Mouse (Mus musculus): Measurements from ENCODE around the gene Ankrd33b. TPM values are rescaled to one million over a fixed set of nuclear protein-coding genes. Genes with fewer than 3 reads are reported as not detected.
A peak's percentile ranks its signal among the peaks of the same experiment; 100 is the strongest.

Gene Ankrd33b
- total RNA-seq, 2 experiments from 2014 or later, result 1.6 TPM; not detected in 1

- peak; percentile 77 for ATAC-seq (replicated peaks; ENCODE audit: low FRiP score, low TSS enrichment, poor library complexity, severe bottlenecking)
Observed at GRCm38 (mm10) chr15:31280683-31281082, 86.8 kb downstream of the Ankrd33b start.

- no peak for ATAC-seq (replicated peaks; ENCODE audit: low FRiP score, low TSS enrichment, poor library complexity, severe bottlenecking)
Observed at GRCm38 (mm10) chr15:31280059-31280458, 87.5 kb downstream of the Ankrd33b start.

- no peak for ATAC-seq (replicated peaks; ENCODE audit: low FRiP score, low TSS enrichment, poor library complexity, severe bottlenecking)
Observed at GRCm38 (mm10) chr15:31279577-31280004, 87.9 kb downstream of the Ankrd33b start.

- ATAC-seq (replicated peaks; ENCODE audit: low FRiP score, low TSS enrichment, poor library complexity, severe bottlenecking), result no peak
Observed at GRCm38 (mm10) chr15:31279120-31279519, 88.4 kb downstream of the Ankrd33b start.

- ATAC-seq (replicated peaks; ENCODE audit: low FRiP score, low TSS enrichment, poor library complexity, severe bottlenecking), result no peak
Observed at GRCm38 (mm10) chr15:31278090-31278489, 89.4 kb downstream of the Ankrd33b start.

GRCm38 (mm10) chr15:31273509-31273908, 94.0 kb downstream of the Ankrd33b start:
- ATAC-seq (replicated peaks; ENCODE audit: low FRiP score, low TSS enrichment, poor library complexity, severe bottlenecking), result peak; percentile 54

- ATAC-seq (replicated peaks; ENCODE audit: low FRiP score, low TSS enrichment, poor library complexity, severe bottlenecking), result no peak
Observed at GRCm38 (mm10) chr15:31272695-31273094, 94.8 kb downstream of the Ankrd33b start.

- ATAC-seq (replicated peaks; ENCODE audit: low FRiP score, low TSS enrichment, poor library complexity, severe bottlenecking), result no peak
Observed at GRCm38 (mm10) chr15:31269558-31269957, 98.0 kb downstream of the Ankrd33b start.

- ATAC-seq (replicated peaks; ENCODE audit: low FRiP score, low TSS enrichment, poor library complexity, severe bottlenecking), result no peak
Observed at GRCm38 (mm10) chr15:31268148-31268547, 99.4 kb downstream of the Ankrd33b start.

GRCm38 (mm10) chr15:31265845-31266244, 101.7 kb downstream of the Ankrd33b start:
- ATAC-seq (replicated peaks; ENCODE audit: low FRiP score, low TSS enrichment, poor library complexity, severe bottlenecking), result no peak

- ATAC-seq (replicated peaks; ENCODE audit: low FRiP score, low TSS enrichment, poor library complexity, severe bottlenecking), result no peak
Observed at GRCm38 (mm10) chr15:31265404-31265803, 102.1 kb downstream of the Ankrd33b start.

GRCm38 (mm10) chr15:31264827-31265226, 102.7 kb downstream of the Ankrd33b start:
- ATAC-seq (replicated peaks; ENCODE audit: low FRiP score, low TSS enrichment, poor library complexity, severe bottlenecking), result peak; percentile 94

GRCm38 (mm10) chr15:31262361-31262760, 105.2 kb downstream of the Ankrd33b start:
- no peak for ATAC-seq (replicated peaks; ENCODE audit: low FRiP score, low TSS enrichment, poor library complexity, severe bottlenecking)

- no peak for ATAC-seq (replicated peaks; ENCODE audit: low FRiP score, low TSS enrichment, poor library complexity, severe bottlenecking)
Observed at GRCm38 (mm10) chr15:31261094-31261493, 106.4 kb downstream of the Ankrd33b start.

GRCm38 (mm10) chr15:31258693-31259439, 108.7 kb downstream of the Ankrd33b start:
- ATAC-seq (replicated peaks; ENCODE audit: low FRiP score, low TSS enrichment, poor library complexity, severe bottlenecking), result no peak

GRCm38 (mm10) chr15:31258029-31258692, 109.4 kb downstream of the Ankrd33b start:
- no peak for ATAC-seq (replicated peaks; ENCODE audit: low FRiP score, low TSS enrichment, poor library complexity, severe bottlenecking)

GRCm38 (mm10) chr15:31257329-31257728, 110.2 kb downstream of the Ankrd33b start:
- no peak for ATAC-seq (replicated peaks; ENCODE audit: low FRiP score, low TSS enrichment, poor library complexity, severe bottlenecking)

GRCm38 (mm10) chr15:31255762-31256161, 111.8 kb downstream of the Ankrd33b start:
- ATAC-seq (replicated peaks; ENCODE audit: low FRiP score, low TSS enrichment, poor library complexity, severe bottlenecking), result no peak

- no peak for ATAC-seq (replicated peaks; ENCODE audit: low FRiP score, low TSS enrichment, poor library complexity, severe bottlenecking)
Observed at GRCm38 (mm10) chr15:31254939-31255535, 112.5 kb downstream of the Ankrd33b start.

GRCm38 (mm10) chr15:31253963-31254362, 113.6 kb downstream of the Ankrd33b start:
- ATAC-seq (replicated peaks; ENCODE audit: low FRiP score, low TSS enrichment, poor library complexity, severe bottlenecking), result no peak

All from megakaryocyte-erythroid progenitor cell, adult 5-6 weeks (primary cell).